Mouse (Mus musculus): Measurements from ENCODE around the gene Trpm6. TPM values are rescaled to one million over a fixed set of nuclear protein-coding genes. Genes with fewer than 3 reads are reported as not detected.

Gene Trpm6
- under 1 TPM; 0.33 to 0.59 TPM for total RNA-seq (2021)
- long read RNA-seq, experiment 1, partial matches to known transcripts: 1 of 1 reads
- long read RNA-seq, experiment 1, other reads (novel, unspliced or antisense): 0 of 1 reads
- long read RNA-seq, experiment 2, partial matches to known transcripts: 1 of 2 reads
- long read RNA-seq, experiment 2, other reads (novel, unspliced or antisense): 1 of 2 reads

DNA sequence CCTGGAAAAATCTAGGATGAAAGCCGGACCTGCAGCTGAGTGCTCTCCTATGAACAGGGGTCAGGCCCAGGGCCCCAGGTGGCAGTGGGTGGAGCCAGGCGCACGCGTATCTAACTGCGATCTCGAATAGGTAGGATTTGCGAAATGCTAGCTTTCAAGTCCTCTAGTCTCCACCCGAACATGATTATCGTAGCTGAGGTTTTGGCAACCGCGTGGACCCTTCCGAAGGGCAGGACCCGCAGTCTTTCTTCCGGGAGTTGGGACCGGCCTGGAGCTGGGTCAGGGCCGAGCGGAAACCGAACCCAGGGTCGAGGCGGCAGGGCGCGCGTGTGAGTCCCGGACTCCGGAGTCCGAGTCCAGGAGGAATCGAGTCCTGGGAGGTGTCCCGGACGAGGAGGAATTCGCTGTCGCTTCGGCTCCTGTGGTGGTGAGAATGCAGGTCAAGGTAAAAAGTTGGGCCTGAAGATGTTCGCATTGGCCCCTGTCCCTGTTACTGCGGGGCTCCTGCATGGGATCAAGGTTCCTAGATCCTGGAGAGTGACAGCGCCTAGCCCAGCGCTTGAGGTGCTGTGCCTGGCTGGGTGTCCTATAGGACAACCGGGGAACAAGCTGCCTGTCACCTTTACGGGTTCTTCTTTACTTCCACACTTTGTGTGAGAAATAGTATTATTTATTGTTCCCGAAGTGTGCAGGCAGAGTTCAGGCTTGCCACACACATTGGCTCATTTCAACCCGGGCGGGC is at the start of gene Trpm6:
TSS of gene Trpm6 (plus strand) at position 386 of the 742 bp plus-strand sequence.
- no peak for TF ChIP-seq CTCF (IDR thresholded peaks at IDR 0.05)
- H3K27ac ChIP-seq: no peak within 1 kb of the TSS
- intact Hi-C loops (cut with DNase I): no loop called here
- H3K4me3 ChIP-seq: peak within 1 kb of the TSS; percentile 35
- no peak for DNase-seq (ENCODE audit: extremely low spot score in 1 of 2, low spot score in 2 of 2)

GRCm38 (mm10) chr19:18708101-18708500 is 41.7 kb upstream of the Trpm6 start:
- TF ChIP-seq CTCF (IDR thresholded peaks at IDR 0.05): no peak
- no peak overlapping the region for H3K4me3 ChIP-seq
- DNase-seq (ENCODE audit: extremely low spot score in 1 of 2, low spot score in 2 of 2): no peak
- intact Hi-C loops (cut with DNase I): no loop called here
- H3K27ac ChIP-seq: no peak overlapping the region

- Histone ChIP-seq H3K4me3 (no peak overlapping the region), H3K27ac (no peak overlapping the region)
- intact Hi-C loops (cut with DNase I): loop anchor here (5.0 kb wide), 1 partner anchor 39 kb away; the partner anchor contains the start of gene Carnmt1
- DNase-seq (ENCODE audit: extremely low spot score in 1 of 2, low spot score in 2 of 2): no peak
- TF ChIP-seq CTCF (IDR thresholded peaks at IDR 0.05): no peak
Observed at GRCm38 (mm10) chr19:18710903-18711302, 38.9 kb upstream of the Trpm6 start.

GRCm38 (mm10) chr19:18711589-18711988 is 38.2 kb upstream of the Trpm6 start:
- H3K4me3 ChIP-seq: no peak overlapping the region
- DNase-seq (ENCODE audit: extremely low spot score in 1 of 2, low spot score in 2 of 2): no peak
- no peak for TF ChIP-seq CTCF (IDR thresholded peaks at IDR 0.05)
- H3K27ac ChIP-seq: no peak overlapping the region
- intact Hi-C loops (cut with DNase I): loop anchor here (5.0 kb wide), 1 partner anchor 39 kb away; the partner anchor contains the start of gene Carnmt1

GRCm38 (mm10) chr19:18712153-18712865 is 37.5 kb upstream of the Trpm6 start:
- TF ChIP-seq CTCF (IDR thresholded peaks at IDR 0.05): no peak
- Histone ChIP-seq H3K4me3 (peak overlapping the region; percentile 77), H3K27ac (peak overlapping the region; percentile 97)
- DNase-seq (ENCODE audit: extremely low spot score in 1 of 2, low spot score in 2 of 2): no peak
- intact Hi-C loops (cut with DNase I): loop anchor here (5.0 kb wide), 1 partner anchor 40 kb away; the partner anchor contains the start of gene Carnmt1

DNA sequence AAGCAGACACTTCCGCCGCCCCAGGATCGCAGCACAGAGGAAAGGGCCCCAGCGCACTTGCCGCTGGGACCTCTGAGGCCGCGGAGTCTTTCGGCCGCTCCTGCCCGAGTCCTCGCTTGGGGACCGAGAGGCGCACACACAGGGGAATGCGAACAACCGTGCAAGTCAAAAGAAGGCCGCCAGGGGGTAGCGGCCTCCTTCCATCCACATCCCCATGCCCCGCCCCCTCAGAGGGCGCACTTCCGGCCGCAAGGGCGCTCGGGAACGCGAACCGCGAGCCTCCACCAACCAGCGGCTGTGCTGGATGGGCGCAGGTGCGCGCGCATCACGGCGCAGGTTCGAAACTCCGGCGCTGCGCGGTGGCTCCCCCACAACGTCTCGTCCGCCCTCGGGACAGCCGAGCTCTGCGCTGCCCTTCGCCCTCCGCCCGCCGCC is 36.9 kb upstream of the Trpm6 start, which contains the start of gene D030056L22Rik:
TSS of gene D030056L22Rik (plus strand) at position 328 of the 435 bp plus-strand sequence.
- intact Hi-C loops (cut with DNase I): loop anchor here (5.0 kb wide), 1 partner anchor 41 kb away; the partner anchor contains the start of gene Carnmt1
- DNase-seq (ENCODE audit: extremely low spot score in 1 of 2, low spot score in 2 of 2): peak; percentile 98 to 99
- TF ChIP-seq CTCF (IDR thresholded peaks at IDR 0.05): peak; percentile 80
- H3K4me3 ChIP-seq: peak within 1 kb of the TSS; percentile 77
- peak within 1 kb of the TSS; percentile 97 for H3K27ac ChIP-seq

GRCm38 (mm10) chr19:18713357-18713756 is 36.4 kb upstream of the Trpm6 start:
- Histone ChIP-seq H3K4me3 (peak overlapping the region; percentile 77), H3K27ac (peak overlapping the region; percentile 97)
- DNase-seq (ENCODE audit: extremely low spot score in 1 of 2, low spot score in 2 of 2): peak; percentile 53 to 54
- intact Hi-C loops (cut with DNase I): loop anchor here (5.0 kb wide), 1 partner anchor 41 kb away; the partner anchor contains the start of gene Carnmt1

DNA sequence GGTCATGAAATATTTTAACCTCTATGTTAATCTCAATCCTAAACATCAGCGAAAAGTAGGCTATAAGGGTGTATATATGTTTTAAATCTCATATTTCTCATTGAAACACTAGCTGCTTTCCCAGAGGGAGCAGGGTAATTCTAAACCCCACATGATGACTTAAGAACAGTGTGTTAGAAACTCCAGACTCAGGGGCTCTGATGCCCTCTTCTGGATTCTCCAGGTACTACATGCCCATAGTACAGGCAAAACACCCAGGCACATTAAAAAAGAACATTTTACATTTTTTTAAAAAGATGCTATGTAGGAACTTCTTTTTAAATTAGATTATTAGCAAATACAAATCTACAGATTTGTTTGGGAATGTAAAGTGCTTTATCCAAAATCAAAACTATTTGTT is 33.4 kb upstream of the Trpm6 start:
- intact Hi-C loops (cut with DNase I): loop anchor here (2.0 kb wide), 1 partner anchor 118 kb away; no protein-coding TSS in a partner anchor
- Histone ChIP-seq H3K27ac (no peak overlapping the region), H3K4me3 (no peak overlapping the region)
- peak; percentile 48 to 65 for DNase-seq (ENCODE audit: extremely low spot score in 1 of 2, low spot score in 2 of 2)
- TF ChIP-seq CTCF (IDR thresholded peaks at IDR 0.05): peak; percentile 99

GRCm38 (mm10) chr19:18720337-18720736 is 29.4 kb upstream of the Trpm6 start:
- no peak for TF ChIP-seq CTCF (IDR thresholded peaks at IDR 0.05)
- intact Hi-C loops (cut with DNase I): no loop called here
- no peak overlapping the region for H3K27ac ChIP-seq
- no peak for DNase-seq (ENCODE audit: extremely low spot score in 1 of 2, low spot score in 2 of 2)
- H3K4me3 ChIP-seq: no peak overlapping the region

DNA sequence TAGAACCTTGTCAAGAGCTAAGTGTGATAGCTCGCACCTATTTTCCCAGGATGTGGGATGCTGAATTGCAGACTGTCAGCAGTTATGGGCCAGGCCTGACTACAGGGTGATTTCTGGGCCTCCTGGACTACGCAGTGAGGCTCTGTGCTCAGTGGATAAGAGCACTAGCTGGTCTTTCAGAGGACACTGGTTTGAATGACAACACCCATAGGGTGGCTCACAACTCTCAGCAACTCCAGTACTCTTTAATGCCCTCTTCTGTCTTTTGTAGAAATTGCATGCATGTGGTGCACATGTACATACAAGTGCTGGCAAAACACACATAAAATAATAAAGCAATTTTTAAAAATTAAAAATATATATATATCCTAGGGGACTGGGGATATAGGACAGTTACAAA is 24.6 kb upstream of the Trpm6 start:
- Histone ChIP-seq H3K4me3 (no peak overlapping the region), H3K27ac (no peak overlapping the region)
- TF ChIP-seq CTCF (IDR thresholded peaks at IDR 0.05): no peak; the same call in 1 of the 2 replicates
- DNase-seq (ENCODE audit: extremely low spot score in 1 of 2, low spot score in 2 of 2): no peak
- intact Hi-C loops (cut with DNase I): no loop called here

DNA sequence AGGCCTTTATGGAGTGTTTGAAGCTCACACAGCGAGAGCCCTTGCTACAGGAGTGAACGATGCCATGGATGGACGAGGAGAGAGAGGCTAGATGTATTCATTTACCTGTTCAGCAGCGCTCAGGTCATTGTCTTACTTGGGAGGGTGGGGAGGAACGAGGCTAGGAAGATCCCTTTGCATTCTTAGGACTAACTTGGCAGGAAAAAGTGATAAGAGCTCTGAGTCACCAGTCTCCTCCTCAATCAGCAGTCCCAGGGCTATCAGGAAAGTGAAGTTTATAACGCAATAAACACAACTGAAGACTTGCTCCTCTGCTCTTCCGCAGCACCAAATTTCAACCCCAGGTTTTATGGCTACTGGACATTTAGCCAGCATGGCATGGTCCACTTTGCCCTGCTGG is 19.5 kb upstream of the Trpm6 start:
- intact Hi-C loops (cut with DNase I): no loop called here
- H3K4me3 ChIP-seq: no peak overlapping the region
- TF ChIP-seq CTCF (IDR thresholded peaks at IDR 0.05): no peak

DNA sequence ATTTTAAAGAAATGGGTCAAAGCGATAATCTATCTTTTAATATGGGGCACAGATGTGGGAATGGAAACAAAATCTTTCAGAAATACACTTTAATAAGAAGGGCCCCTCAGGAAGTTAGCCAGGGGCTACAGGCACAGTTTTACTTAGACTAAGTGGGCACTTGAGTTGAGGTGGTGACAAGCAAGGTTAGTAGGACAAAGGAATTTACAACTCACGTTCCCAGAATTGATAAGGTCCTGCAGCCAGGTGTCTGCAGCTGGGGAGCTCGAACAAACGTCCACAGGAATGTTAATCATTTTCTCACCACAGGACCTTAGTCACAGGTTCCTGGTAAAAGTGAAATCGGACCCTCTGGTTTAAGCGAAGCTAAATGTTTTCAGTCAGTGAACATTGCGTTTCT is 18.7 kb upstream of the Trpm6 start:
- no peak for DNase-seq (ENCODE audit: extremely low spot score in 1 of 2, low spot score in 2 of 2)
- intact Hi-C loops (cut with DNase I): no loop called here
- TF ChIP-seq CTCF (IDR thresholded peaks at IDR 0.05): no peak
- Histone ChIP-seq H3K27ac (no peak overlapping the region), H3K4me3 (no peak overlapping the region)

More for the DNA sequence above, 19.5 kb upstream of the Trpm6 start:
- H3K27ac ChIP-seq: no peak overlapping the region
- DNase-seq (ENCODE audit: extremely low spot score in 1 of 2, low spot score in 2 of 2): no peak

Measured in left cerebral cortex, adult 2 months (tissue).